Mouse (Mus musculus): ENCODE data around the gene Cfap300. TPM values are rescaled to one million over a fixed set of nuclear protein-coding genes. Genes with fewer than 3 reads are reported as not detected.

Gene Cfap300
- total RNA-seq, 1 experiment from 2014 or later = 0.99 TPM

GRCm38 (mm10) chr9:7994275-7994674, 48.3 kb downstream of the Cfap300 start:
- no peak for ATAC-seq (replicated peaks in 1 of 2; ENCODE audit: insufficient read depth in 1 of 2, low FRiP score in 2 of 2, low TSS enrichment in 1 of 2, low read depth in 1 of 2, poor library complexity in 2 of 2, severe bottlenecking in 2 of 2)

GRCm38 (mm10) chr9:7992651-7993050, 50.0 kb downstream of the Cfap300 start:
- ATAC-seq (replicated peaks in 1 of 2; ENCODE audit: insufficient read depth in 1 of 2, low FRiP score in 2 of 2, low TSS enrichment in 1 of 2, low read depth in 1 of 2, poor library complexity in 2 of 2, severe bottlenecking in 2 of 2) = no peak

GRCm38 (mm10) chr9:7990897-7991296, 51.7 kb downstream of the Cfap300 start:
- ATAC-seq (replicated peaks in 1 of 2; ENCODE audit: insufficient read depth in 1 of 2, low FRiP score in 2 of 2, low TSS enrichment in 1 of 2, low read depth in 1 of 2, poor library complexity in 2 of 2, severe bottlenecking in 2 of 2) = no peak

- ATAC-seq (replicated peaks in 1 of 2; ENCODE audit: insufficient read depth in 1 of 2, low FRiP score in 2 of 2, low TSS enrichment in 1 of 2, low read depth in 1 of 2, poor library complexity in 2 of 2, severe bottlenecking in 2 of 2) = no peak
Measured at GRCm38 (mm10) chr9:7987119-7987518, 55.5 kb downstream of the Cfap300 start.

GRCm38 (mm10) chr9:7984287-7984686, 58.3 kb downstream of the Cfap300 start:
- no peak for ATAC-seq (replicated peaks in 1 of 2; ENCODE audit: insufficient read depth in 1 of 2, low FRiP score in 2 of 2, low TSS enrichment in 1 of 2, low read depth in 1 of 2, poor library complexity in 2 of 2, severe bottlenecking in 2 of 2)

- no peak for ATAC-seq (replicated peaks in 1 of 2; ENCODE audit: insufficient read depth in 1 of 2, low FRiP score in 2 of 2, low TSS enrichment in 1 of 2, low read depth in 1 of 2, poor library complexity in 2 of 2, severe bottlenecking in 2 of 2)
Measured at GRCm38 (mm10) chr9:7983665-7984064, 59.0 kb downstream of the Cfap300 start.

GRCm38 (mm10) chr9:7980162-7980561, 62.5 kb downstream of the Cfap300 start:
- ATAC-seq (replicated peaks in 1 of 2; ENCODE audit: insufficient read depth in 1 of 2, low FRiP score in 2 of 2, low TSS enrichment in 1 of 2, low read depth in 1 of 2, poor library complexity in 2 of 2, severe bottlenecking in 2 of 2) = no peak

- no peak for ATAC-seq (replicated peaks in 1 of 2; ENCODE audit: insufficient read depth in 1 of 2, low FRiP score in 2 of 2, low TSS enrichment in 1 of 2, low read depth in 1 of 2, poor library complexity in 2 of 2, severe bottlenecking in 2 of 2)
Measured at GRCm38 (mm10) chr9:7979153-7979916, 63.3 kb downstream of the Cfap300 start.

- ATAC-seq (replicated peaks in 1 of 2; ENCODE audit: insufficient read depth in 1 of 2, low FRiP score in 2 of 2, low TSS enrichment in 1 of 2, low read depth in 1 of 2, poor library complexity in 2 of 2, severe bottlenecking in 2 of 2) = no peak
Measured at GRCm38 (mm10) chr9:7978502-7978901, 64.1 kb downstream of the Cfap300 start.

GRCm38 (mm10) chr9:7977587-7977986, 65.0 kb downstream of the Cfap300 start:
- no peak for ATAC-seq (replicated peaks in 1 of 2; ENCODE audit: insufficient read depth in 1 of 2, low FRiP score in 2 of 2, low TSS enrichment in 1 of 2, low read depth in 1 of 2, poor library complexity in 2 of 2, severe bottlenecking in 2 of 2)

GRCm38 (mm10) chr9:7971993-7972392, 70.6 kb downstream of the Cfap300 start:
- ATAC-seq (replicated peaks in 1 of 2; ENCODE audit: insufficient read depth in 1 of 2, low FRiP score in 2 of 2, low TSS enrichment in 1 of 2, low read depth in 1 of 2, poor library complexity in 2 of 2, severe bottlenecking in 2 of 2) = no peak

Other genes with a start within 250 kb of the Cfap300 start
- 106 and 107 TPM in 2 replicates for gene Birc2, start 205.8 kb downstream of the Cfap300 start, total RNA-seq (2017)
- gene Birc3, start 169.6 kb downstream of the Cfap300 start, total RNA-seq (2017) = 87.4 and 95.3 TPM in 2 replicates
- 0.69 and 1.8 TPM in 2 replicates for gene Yap1, start 38.2 kb downstream of the Cfap300 start, total RNA-seq (2017)
- gene Cep126, start 91.5 kb upstream of the Cfap300 start, total RNA-seq (2017) = 1.9 and 2.3 TPM in 2 replicates